Mouse (Mus musculus): Measurements from ENCODE around the gene Mansc1.

Gene Mansc1

DNA sequence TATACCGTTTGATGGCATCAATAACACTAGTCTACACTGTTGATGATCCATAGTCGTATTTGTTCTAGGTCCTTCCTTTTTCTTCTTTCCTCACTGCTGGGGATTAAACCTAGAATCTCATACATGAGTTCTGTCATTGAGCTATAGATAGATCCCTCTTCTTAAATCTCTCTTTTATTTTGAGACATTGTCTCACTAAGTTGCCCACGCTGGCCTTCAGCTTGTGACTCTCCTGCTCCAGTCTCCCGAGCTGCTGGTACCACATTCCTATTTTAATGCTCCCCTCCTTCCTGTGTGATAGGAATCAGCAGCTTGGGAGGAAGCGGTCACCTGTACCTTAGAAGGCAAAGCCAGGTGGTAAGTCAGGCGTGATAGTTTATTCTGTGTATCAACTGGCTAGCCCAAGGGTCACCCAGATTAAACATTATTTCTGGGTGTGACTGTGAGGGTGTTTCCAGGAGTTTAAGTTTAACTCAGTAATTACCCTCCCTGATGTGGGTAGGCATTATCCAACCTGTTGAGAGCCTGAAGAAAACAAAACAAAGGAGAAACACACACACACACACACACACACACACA is 34.5 kb downstream of the Mansc1 start:
- no peak for DNase-seq (ENCODE audit: low spot score in 2 of 2)

DNA sequence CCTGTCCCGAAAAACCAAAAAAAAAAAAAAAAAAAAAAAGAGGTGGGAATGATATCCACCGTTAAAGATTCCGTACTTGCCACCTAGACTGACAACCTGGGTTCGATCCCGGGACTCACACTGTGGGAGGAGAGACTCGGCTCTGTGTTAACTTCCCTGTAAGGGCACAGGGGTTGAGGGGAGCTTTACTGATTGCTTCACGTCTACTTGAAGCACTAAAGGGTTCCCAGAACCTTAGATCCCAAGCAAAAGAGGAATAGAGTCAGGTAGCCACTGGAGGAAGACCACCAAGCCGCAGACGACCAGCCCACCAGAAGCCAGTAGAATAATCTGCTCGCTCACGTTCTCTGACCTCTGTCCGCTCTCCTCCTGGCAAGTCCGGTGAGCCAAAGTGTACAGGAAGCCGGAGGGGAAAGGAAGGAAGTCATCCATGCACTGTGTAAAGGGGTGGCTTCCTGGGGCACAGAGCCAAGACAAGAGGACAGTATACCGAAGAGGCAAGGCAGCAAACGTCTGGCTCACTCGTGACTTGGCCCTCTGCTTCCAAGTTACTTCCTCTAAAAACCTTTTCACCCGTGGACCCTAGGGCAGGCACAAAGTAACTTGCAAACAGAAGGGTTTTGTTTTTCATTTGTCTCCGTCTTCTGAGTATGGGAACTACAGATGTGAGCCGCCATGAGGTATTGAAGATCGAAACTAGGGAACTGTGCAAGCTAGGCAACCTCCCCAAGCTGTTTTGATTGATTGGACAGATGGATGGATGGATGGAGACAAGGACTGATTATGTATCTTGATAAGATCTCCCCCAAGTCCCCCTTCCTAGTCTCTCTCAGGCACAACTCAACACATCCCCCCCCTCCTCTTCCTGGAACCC is 37.5 kb downstream of the Mansc1 start:
- DNase-seq (ENCODE audit: low spot score in 2 of 2) = no peak

DNA sequence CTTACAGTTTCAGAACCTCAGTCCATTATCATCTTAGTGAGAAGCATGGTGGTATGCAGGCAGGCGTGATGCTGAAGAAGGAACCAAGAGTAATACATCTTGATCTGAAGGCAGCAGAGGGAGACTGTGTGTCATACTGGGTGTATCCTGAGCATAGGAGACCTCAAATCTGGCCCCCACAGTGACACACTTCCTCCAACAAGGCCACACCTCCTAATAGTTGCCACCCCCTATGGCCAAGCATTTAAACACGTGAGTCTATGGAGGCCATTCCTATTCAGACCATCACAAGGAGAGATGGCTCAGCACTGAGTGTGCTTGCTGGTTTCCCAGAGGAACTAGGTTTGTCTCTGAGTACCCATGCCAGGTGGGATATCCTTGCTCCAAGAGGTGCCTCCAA is 40.7 kb downstream of the Mansc1 start:
- DNase-seq (ENCODE audit: low spot score in 2 of 2) = no peak

DNA sequence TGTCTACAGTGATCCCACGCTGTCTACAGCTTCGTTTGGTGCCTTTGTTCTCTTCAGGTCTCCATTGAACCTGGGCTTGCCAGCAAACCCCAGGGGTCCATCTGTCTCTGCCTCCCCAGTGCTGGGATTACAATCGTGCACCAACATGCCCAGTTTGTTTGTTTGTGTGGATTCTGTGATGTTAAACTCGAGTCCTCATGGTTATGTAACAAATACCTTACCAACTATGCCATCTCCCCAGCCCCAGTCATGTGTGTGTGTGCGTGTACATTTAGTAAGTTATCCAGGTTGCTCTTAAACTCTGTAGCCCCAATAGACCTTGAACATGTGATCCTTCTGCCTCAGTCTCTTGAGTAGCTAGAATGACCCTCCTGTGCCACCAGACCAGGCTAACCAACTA is 46.0 kb downstream of the Mansc1 start:
- DNase-seq (ENCODE audit: low spot score in 2 of 2) = no peak

DNA sequence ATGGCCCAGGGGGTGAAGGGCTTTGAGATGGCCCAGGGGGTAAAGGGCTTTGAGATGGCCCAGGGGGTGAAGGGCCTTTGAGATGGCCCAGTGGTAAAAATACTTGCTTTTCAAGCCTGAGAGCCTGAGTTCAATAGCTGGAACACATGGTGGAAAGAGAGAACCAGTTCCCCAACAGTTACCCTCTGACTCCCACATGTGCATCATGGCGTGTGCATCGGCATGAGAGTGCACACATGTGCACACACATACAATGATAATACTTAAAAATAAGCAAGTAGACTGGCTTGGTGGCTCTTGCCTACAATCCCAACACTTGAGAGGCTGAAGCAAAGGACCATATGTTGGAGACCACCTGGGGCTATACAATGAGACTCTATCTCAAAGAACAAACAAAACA is 47.7 kb downstream of the Mansc1 start:
- DNase-seq (ENCODE audit: low spot score in 2 of 2) = no peak

DNA sequence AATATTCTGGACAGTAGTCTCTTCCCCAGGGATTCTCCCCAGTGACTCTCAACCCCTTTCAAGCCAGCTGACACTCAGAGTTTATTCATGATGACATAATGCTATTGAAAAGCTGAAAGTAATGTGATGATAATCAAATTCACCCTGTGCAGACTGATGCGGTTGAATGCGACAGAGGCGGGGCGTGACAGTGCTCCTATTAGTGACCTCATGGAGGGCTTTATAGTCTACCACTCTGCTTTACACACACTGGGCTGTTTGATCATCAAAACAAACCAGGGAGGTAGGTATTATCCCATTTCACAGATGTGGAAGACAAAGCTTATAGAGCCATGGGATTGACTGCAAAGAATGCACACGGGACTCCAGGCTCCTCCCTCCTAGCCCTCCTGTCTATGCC is 50.2 kb downstream of the Mansc1 start:
- DNase-seq (ENCODE audit: low spot score in 2 of 2) = no peak

DNA sequence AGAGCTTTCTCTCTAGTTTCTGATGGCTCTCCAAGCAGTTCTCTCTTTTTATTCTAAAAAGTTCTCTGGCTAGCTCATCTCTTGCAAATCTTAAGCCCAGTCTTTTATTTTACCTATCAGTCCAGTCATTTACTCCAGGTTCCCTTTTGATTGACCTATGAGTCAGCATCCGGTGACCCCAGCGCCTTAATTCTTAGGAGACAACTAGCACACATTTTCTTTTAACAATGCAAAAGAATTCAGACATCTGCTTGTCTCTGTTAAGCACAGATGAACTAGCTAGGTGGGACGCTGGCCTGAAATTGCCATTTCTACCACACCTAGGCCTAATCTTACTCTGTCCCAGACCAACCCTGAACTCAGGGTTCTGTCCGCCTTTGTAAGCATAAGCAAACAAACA is 52.8 kb downstream of the Mansc1 start:
- DNase-seq (ENCODE audit: low spot score in 2 of 2) = no peak

DNA sequence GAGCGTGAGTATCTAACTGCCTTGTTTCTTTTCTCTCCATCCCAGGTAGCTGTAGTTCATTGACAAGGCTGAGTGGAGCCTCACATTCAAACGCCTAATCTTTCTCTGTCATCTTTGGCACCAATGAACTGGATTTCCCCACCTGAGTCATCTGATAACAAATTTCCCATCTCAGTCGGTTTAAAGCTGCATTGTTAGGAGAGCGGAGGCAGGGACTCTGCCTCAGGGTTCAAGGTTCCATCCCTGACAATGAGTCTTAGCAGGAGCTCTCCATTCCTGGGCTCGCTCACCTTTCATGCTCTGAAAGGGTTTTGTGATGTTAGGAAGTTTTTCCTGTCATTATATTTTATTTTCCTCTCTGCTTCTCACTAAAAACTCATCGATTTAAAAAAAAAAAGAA is 54.2 kb downstream of the Mansc1 start:
- DNase-seq (ENCODE audit: low spot score in 2 of 2) = no peak

DNA sequence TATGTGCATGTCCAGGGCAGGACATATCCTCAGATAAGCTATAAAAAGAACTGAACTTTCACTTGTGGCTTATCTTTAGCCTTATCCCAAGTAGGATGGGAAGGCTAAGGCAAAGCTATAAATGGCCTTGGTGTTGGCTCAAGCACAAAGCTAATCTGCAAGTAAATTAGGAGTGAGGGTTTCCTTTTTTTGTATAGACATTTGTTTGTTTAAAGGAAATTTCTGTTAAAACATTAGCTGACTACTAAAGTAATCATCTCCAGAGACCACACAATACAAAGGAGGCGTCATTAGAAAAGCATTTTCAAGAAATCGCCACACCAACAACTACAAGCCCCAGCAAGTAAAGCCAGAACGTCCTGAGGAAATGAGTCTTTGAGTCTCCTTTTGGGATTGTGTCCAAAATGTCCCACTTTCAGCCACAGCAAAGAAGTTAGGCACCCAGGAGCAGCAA is 57.0 kb downstream of the Mansc1 start:
- no peak for DNase-seq (ENCODE audit: low spot score in 2 of 2)

DNA sequence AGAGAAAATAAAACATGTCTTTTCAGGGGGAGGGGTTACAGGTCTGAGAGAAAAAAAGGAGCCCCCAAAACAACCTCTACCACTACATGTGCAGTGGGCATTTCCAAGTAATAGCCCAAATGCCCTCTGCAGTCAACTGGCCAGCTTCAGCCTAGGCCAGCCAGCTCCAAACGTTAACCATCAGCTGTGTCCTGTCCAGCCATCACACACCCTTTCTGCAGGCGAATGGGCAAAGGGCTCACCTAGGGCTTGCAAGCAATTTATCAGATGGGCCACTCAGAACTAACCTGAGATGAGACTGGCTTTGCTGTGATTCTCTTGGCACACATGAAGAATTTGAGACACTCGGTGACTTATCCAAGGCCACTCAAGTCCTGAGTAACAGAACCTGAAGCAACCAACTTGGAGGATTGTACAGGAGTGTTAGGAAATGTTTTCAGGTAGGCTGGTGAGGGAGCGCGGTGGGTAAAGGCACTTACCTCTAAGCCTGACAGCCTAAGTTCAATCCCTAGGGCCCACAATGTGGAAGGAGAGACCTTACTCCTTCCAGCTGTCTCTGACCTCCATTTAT is 64.2 kb downstream of the Mansc1 start:
- DNase-seq (ENCODE audit: low spot score in 2 of 2) = no peak

DNA sequence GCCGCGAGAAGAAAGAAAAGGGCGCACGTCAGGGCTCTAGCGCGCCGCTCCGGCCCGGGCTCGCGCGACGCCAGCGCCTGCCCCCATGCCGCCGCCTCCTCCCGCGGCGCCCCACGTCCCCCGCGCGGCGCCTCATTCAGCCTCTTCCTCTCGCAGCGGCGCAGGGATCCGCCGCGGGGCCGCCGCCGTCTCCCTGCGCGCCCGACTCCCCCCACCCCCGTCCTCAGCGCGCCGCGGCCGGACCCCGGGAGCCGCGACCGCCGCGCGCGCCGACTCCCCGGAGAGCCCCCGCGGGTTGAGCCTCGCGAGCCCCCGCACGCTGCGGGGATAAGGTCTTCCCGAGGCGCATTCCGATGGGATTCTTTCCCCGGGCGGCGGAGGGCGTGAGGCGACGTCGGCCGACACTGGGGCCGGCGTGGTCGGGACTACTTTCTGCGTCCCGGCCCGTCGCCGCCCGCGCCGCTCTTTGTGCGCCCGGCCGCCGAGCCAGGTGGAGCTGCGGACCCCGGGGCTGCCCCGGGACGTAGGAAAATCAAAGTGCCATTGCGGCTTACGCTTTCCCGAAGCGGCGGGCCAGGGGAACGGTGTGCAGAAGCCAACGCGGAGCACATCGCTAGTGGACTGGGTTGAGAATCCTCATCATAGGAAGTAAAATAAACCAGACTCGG is 65.3 kb downstream of the Mansc1 start, which contains the start of gene Lrp6:
Gene Lrp6 (minus strand): TSS at position 148 of the 668 bp plus-strand sequence.
- DNase-seq (ENCODE audit: low spot score in 2 of 2) = peak; percentile 78 to 90

DNA sequence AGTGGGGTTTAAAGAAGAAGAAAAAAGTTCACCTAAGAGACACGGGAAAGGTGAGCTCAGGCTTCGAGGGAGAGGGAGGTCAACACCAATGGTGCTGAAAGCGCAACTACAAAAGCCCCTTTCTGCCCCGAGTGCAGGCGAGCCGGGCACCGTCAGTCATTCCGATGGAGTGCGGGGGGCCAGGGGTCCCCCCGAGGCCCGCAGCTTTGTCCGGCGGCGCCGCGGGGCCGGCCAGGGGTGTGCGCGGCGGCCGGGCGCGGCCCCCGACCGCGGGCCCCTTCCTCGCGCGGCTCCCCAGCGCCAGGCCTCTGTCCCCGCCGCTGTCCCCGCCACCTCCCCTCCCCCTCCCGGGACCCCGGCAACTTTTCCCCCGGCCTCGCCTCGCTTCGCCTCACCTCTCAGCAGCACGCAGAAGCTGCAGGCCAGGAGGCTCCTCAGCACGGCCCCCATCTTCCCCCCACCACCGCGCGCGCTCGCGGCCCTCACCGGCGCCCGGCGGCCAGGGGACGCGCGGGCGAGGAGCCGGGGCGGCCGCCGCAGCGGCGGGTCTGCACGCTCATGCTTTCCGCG is 66.0 kb downstream of the Mansc1 start:
- no peak for DNase-seq (ENCODE audit: low spot score in 2 of 2)

DNA sequence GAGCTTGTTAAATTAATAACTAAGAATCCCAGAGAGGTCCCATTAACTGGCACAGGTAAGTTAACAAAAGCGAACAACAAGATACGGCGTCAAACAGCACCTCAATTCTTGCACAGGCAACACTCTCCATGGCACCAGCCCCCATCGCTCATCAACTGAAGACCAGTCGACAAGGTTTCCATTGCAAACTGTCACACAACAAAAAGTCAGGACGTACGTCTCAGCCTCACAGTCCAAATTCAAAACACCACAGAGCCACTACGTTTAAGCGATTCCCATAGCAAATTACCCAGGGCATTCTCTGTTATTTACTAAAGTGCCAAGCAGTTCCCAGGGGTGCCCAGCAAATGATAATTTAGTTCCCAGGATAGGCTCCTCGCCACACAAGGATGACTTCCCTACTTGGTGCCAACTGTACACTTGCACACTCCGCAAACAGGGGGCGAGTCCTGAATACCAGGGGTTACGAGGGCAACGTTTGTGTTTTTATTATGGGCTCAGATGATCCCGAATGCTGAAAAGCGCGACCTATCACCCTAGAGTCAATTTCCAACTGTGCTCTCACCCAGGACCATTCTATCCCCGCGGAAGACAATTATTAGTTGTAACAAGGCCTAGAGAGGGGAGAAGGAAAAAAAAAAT is 66.6 kb downstream of the Mansc1 start:
- no peak for DNase-seq (ENCODE audit: low spot score in 2 of 2)

DNA sequence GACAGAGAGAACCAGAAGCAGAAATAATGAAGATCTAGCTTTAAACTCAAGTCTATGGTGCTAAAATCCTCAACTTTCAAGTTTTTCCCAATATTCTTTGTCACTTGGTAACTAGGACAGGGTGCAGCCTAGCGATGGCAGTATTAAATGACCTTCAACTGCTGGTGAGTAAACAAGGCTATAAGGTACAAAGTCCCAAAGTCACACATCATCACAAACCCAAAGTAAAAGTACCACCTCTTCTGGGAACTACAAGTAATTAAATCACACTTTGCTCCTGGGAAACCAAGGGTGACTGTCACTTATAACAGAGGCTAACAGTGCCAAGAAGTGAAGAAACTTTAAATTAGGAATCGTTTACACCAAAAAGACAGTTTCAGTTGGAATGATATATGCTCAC is 67.7 kb downstream of the Mansc1 start:
- DNase-seq (ENCODE audit: low spot score in 2 of 2) = no peak

DNA sequence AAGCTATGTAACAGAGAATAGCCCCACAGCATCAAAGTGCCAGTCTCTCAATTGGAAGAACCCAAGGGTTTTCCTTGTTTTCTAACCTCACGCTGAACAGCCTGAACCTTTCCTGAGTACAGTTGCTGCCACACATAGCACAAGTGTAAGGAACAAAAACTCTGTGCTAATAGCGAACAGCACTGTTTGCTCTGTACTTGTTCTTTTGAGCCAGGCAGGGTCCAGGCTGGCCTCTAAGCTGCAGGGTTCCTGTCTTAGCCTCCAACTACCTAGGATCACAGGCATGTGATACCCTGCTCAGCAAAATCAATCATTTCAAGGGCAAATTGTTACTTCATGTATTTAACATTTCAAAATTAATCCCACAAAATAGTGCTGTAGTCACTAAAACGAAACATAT is 72.7 kb downstream of the Mansc1 start:
- no peak for DNase-seq (ENCODE audit: low spot score in 2 of 2)
